Mouse (Mus musculus) embryonic facial prominence, embryonic 11.5 days (tissue): Measurements from ENCODE around the gene Exoc3l. TPM values are rescaled to one million over a fixed set of nuclear protein-coding genes. Genes with fewer than 3 reads are reported as not detected.

Experiments
- ATAC-seq: fragments of 200-750 bp; cut with Nextera tagmentation; replicated peaks from 2 replicates; pipeline ENCODE4 v1.8.0; 2017; ENCODE audit warnings: low read depth; ENCODE audit not compliant: insufficient number of reproducible peaks, low FRiP score, low TSS enrichment
- DNase-seq: peaks from one replicate; pipeline ENCODE4 v3.0.0-alpha.2; 2015; ENCODE audit warnings: low spot score
- H3K27ac ChIP-seq: fragments of 300-500 bp; sonication (generic); replicated peaks from 2 replicates; pipeline ENCODE4 v1.5.1; 2014; ENCODE audit warnings: mild to moderate bottlenecking, low read depth, low read length, control low read depth
- H3K27me3 ChIP-seq: fragments of 300-500 bp; sonication (generic); 2 replicates; pipeline ENCODE4 v1.6.1; 2014; ENCODE audit warnings: mild to moderate bottlenecking, low read length, moderate library complexity, mixed read lengths; ENCODE audit not compliant: control insufficient read depth, insufficient read depth
- H3K36me3 ChIP-seq: fragments of 300-500 bp; sonication (generic); replicated peaks from 2 replicates; pipeline ENCODE4 v1.6.1; 2014; ENCODE audit warnings: low read depth, mild to moderate bottlenecking, low read length, moderate library complexity, mixed read lengths; ENCODE audit not compliant: control insufficient read depth, insufficient read depth
- H3K4me1 ChIP-seq: fragments of 300-500 bp; sonication (generic); 2 replicates; pipeline ENCODE4 v1.6.1; 2014; ENCODE audit warnings: low read length, mixed read lengths; ENCODE audit not compliant: control insufficient read depth, insufficient read depth
- H3K4me2 ChIP-seq: fragments of 300-500 bp; sonication (generic); 2 replicates; pipeline ENCODE4 v1.6.1; 2014; ENCODE audit warnings: low read depth, mild to moderate bottlenecking, control low read depth, low read length, moderate library complexity
- H3K4me3 ChIP-seq: fragments of 300-500 bp; sonication (generic); 2 replicates; pipeline ENCODE4 v1.5.1; 2014; ENCODE audit warnings: low read depth, low read length, control low read depth
- H3K9ac ChIP-seq: fragments of 300-500 bp; sonication (generic); replicated peaks from 2 replicates; pipeline ENCODE4 v1.6.1; 2014; ENCODE audit warnings: mild to moderate bottlenecking, control low read depth, low read length
- H3K9me3 ChIP-seq: fragments of 300-500 bp; sonication (generic); replicated peaks from 2 replicates; pipeline ENCODE4 v1.6.1; 2016; ENCODE audit warnings: mild to moderate bottlenecking, low read length, inconsistent platforms, mixed read lengths; ENCODE audit not compliant: control insufficient read depth
- WGBS: fragments of 180-500 bp; shearing (Covaris S2); extraction: QIAGEN DNeasy Blood & Tissue Kit; methylation state at CpG from one replicate; pipeline ENCODE4 v1.1.7; 2014; 5-methylcytosine and 5-hydroxymethylcytosine counted together
- polyA plus RNA-seq: library from polyadenylated mRNA; unstranded; fragments of >200 nt; fragmentation: Nextera tagmentation; extraction: Ambion mirVana; gene quantifications from 2 replicates; pipeline ENCODE4 v1.2.1, GENCODE M21; 2014

Gene Exoc3l
- polyA plus RNA-seq, 1 experiment from 2014 or later: 7.2 TPM

GRCm38 (mm10) chr8:105323183-105323582 is 27.3 kb upstream of the Exoc3l start:
- Histone ChIP-seq H3K27ac (no peak overlapping the region), H3K36me3 (no peaks in the 10 kb centered on the region), H3K9me3 (no peaks in the 10 kb centered on the region), H3K27me3 (no peaks in the 10 kb centered on the region), H3K9ac (no peak overlapping the region), H3K4me3 (no peak overlapping the region), H3K4me1 (peaks cover 2% of the 10 kb centered on the region; the same call in 1 of the 2 replicates), H3K4me2 (no peak overlapping the region)
- ATAC-seq (no peak), DNase-seq (no peak)
- WGBS: 94% methylated on average over 4 of the region's 4 CpGs

GRCm38 (mm10) chr8:105318662-105319190 is 22.8 kb upstream of the Exoc3l start:
- Histone ChIP-seq H3K9me3 (no peaks in the 10 kb centered on the region), H3K27me3 (no peaks in the 10 kb centered on the region), H3K36me3 (no peaks in the 10 kb centered on the region; the same call in 1 of the 2 replicates), H3K4me1 (no peaks in the 10 kb centered on the region), H3K4me2 (no peak overlapping the region), H3K27ac (no peak overlapping the region), H3K4me3 (no peak overlapping the region), H3K9ac (no peak overlapping the region)
- 85% methylated on average over 11 of the region's 11 CpGs for WGBS
- DNase-seq: no peak
- no peak for ATAC-seq

- Histone ChIP-seq H3K9me3 (no peaks in the 10 kb centered on the region), H3K4me2 (no peak overlapping the region), H3K27me3 (no peaks in the 10 kb centered on the region), H3K9ac (no peak overlapping the region), H3K4me3 (no peak overlapping the region), H3K27ac (no peak overlapping the region), H3K36me3 (no peaks in the 10 kb centered on the region; the same call in 1 of the 2 replicates), H3K4me1 (no peaks in the 10 kb centered on the region)
- 83% methylated on average over 4 of the region's 4 CpGs for WGBS
- DNase-seq: no peak
- ATAC-seq: no peak
Measured at GRCm38 (mm10) chr8:105317941-105318340, 22.0 kb upstream of the Exoc3l start.

GRCm38 (mm10) chr8:105315073-105315769 is 19.3 kb upstream of the Exoc3l start:
- no peaks in the 10 kb centered on the region for H3K4me1 ChIP-seq
- H3K9ac ChIP-seq: no peak overlapping the region
- no peaks in the 10 kb centered on the region for H3K9me3 ChIP-seq
- H3K27me3 ChIP-seq: no peaks in the 10 kb centered on the region
- H3K27ac ChIP-seq: no peak overlapping the region
- ATAC-seq (no peak; the same call in 1 of the 2 replicates), DNase-seq (no peak)
- no peaks in the 10 kb centered on the region; the same call in 1 of the 2 replicates for H3K36me3 ChIP-seq
- 85% methylated on average over 18 of the region's 18 CpGs for WGBS
- no peak overlapping the region for H3K4me2 ChIP-seq
- no peak overlapping the region for H3K4me3 ChIP-seq

GRCm38 (mm10) chr8:105313622-105314402 is 17.9 kb upstream of the Exoc3l start:
- 82% methylated on average over 9 of the region's 9 CpGs for WGBS
- H3K4me2 ChIP-seq: no peak overlapping the region
- H3K4me3 ChIP-seq: no peak overlapping the region
- no peaks in the 10 kb centered on the region; the same call in 1 of the 2 replicates for H3K36me3 ChIP-seq
- H3K27ac ChIP-seq: no peak overlapping the region
- ATAC-seq: no peak
- no peak for DNase-seq
- no peaks in the 10 kb centered on the region for H3K9me3 ChIP-seq
- no peak overlapping the region for H3K9ac ChIP-seq
- H3K27me3 ChIP-seq: no peaks in the 10 kb centered on the region
- no peaks in the 10 kb centered on the region for H3K4me1 ChIP-seq

- DNase-seq (no peak), ATAC-seq (no peak)
- no peaks in the 10 kb centered on the region for H3K4me1 ChIP-seq
- no peak overlapping the region for H3K4me3 ChIP-seq
- no peak overlapping the region for H3K4me2 ChIP-seq
- no peaks in the 10 kb centered on the region for H3K9me3 ChIP-seq
- H3K36me3 ChIP-seq: no peaks in the 10 kb centered on the region; the same call in 1 of the 2 replicates
- no peaks in the 10 kb centered on the region for H3K27me3 ChIP-seq
- H3K9ac ChIP-seq: no peak overlapping the region
- no peak overlapping the region for H3K27ac ChIP-seq
- 82% methylated on average over 8 of the region's 8 CpGs for WGBS
Measured at GRCm38 (mm10) chr8:105312891-105313481, 17.1 kb upstream of the Exoc3l start.

GRCm38 (mm10) chr8:105311718-105312117 is 15.8 kb upstream of the Exoc3l start:
- Histone ChIP-seq H3K4me1 (no peaks in the 10 kb centered on the region), H3K4me3 (no peak overlapping the region), H3K9ac (no peak overlapping the region), H3K27ac (no peak overlapping the region), H3K4me2 (no peak overlapping the region), H3K27me3 (no peaks in the 10 kb centered on the region), H3K36me3 (no peaks in the 10 kb centered on the region; the same call in 1 of the 2 replicates), H3K9me3 (no peaks in the 10 kb centered on the region)
- no peak for DNase-seq
- no peak for ATAC-seq
- 83% methylated on average over 1 of the region's 1 CpGs for WGBS
